Mouse (Mus musculus) 416B (cell line): Measurements from ENCODE around the gene Msh6.
"Not testable (repeated sequence)": the region's sequence is repeated elsewhere in the genome, so short reads cannot be mapped to it uniquely, and the experiment has no call there.

ENCODE experiments used
- DNase-seq: peaks from one replicate; pipeline ENCODE4 v3.0.0; 2011; ENCODE audit warnings: low read depth

Msh6 gene

DNA sequence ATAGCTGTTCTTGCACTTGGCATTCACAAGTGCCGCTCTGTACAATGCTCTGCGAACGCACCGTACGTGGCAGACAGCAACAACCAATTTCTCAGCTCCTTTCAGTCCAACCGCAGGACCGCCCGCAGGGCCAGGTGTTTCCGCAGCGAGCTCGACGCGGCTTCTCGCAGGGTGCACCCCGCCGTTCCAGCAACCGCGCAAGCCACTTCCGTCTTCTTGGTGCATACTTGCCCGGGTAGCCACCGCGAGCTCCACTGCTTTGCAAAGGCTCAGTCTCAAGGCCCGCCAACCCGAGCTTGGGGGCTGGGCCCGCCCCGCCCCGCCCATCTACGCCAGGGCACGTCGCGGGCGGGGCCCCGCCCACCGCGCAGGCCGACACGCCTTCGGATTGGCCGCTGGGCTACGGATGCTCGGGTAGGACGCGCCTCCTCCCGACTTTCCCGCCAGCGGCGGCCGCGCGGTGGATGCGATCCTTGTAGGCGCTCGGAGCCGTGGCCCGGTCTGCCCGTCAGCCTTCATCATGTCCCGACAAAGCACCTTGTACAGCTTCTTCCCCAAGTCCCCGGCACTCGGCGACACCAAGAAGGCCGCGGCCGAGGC is at the start of gene Msh6:
Gene Msh6, plus strand, starts transcription at position 434 of the 600 bp plus-strand sequence.
- DNase-seq = peak; percentile 95

DNA sequence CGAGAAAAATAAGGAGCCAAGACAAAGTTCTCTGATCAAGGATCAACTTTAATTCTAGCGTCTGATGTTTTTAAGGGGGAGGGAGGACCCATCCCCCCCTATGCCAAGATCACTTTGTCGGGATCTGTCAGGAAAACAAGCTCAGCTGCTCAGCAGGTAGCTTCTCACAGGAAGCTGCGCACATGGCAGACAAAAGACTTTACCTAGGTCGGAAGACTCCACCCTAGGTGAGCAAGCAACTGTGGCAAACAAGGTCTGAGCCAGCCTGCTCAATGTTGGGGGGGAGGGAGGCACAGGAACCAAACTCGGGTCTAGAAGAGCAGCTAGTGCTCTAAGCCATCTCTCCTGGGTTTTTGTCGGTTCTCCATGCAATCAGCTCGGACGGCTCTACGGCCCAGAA is 40.5 kb upstream of the Msh6 start:
- DNase-seq = no peak

DNA sequence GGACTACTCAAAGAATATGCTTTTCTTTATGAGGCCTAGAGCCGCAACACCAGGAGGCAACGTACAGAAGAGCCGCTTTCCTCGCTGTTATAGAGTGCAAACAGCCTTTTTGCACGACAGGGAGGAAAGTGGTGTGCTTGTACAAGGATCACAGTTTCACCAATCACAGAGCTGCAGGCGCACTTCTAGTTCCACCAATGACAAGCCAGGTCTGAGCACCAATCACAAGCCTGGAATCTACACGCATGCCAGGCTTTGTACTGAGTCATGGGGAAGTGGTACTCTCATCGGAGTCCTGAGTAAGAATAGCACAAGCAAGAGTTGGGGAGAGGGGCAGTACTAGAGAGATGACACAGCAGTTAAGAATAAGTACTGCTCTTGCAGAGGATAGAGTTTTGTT is 40.1 kb upstream of the Msh6 start:
- no peak for DNase-seq

DNA sequence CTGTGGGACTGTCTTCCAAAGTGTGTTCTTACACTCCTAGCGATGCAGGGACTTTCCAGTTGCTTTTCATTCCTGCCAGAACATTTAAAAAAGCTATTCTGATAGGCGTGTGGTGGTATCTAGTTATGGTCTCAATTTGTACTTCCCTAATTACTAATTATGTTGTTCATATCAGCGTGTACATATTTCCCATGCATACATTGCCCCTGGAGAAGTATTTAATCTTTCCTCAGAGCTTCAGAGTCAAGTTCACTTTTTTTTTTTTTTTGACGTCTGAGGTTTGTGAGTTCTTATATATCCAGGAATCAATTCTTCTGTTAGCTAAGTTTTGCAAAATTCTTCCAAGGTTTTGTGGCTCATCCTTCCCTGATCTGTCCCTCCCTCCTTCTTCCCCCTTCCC is 38.7 kb upstream of the Msh6 start:
- no peak for DNase-seq

DNA sequence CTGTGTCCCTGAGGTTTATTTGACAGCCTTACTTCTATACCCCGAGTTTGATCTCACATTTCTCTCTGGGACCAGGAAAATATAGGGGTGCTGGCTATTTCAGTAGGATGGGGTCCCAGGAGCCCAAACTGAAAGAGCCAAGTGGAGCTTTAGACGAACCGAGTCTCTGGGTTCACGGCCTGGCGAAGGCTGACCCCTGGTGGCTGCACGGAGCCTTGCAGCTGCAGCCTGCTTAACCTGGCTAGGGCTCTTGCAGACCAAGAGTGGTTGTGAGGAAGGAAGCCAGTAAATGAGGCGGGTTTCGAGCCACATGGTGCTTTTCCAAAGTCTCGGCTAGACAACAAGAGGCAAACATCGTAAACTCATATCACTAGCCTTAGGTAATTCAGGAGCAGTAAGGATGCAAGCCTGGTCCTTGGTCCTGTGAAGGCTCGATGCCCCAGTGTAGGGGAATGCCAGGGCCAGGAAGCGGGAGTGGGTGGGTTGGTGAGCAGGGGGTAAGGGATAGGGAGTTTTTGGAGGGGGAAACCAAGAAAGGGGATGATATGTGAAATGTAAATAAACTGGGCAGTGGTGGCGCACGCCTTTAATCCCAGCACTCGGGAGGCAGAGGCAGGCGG is 25.8 kb upstream of the Msh6 start:
- DNase-seq = peak; percentile 65

DNA sequence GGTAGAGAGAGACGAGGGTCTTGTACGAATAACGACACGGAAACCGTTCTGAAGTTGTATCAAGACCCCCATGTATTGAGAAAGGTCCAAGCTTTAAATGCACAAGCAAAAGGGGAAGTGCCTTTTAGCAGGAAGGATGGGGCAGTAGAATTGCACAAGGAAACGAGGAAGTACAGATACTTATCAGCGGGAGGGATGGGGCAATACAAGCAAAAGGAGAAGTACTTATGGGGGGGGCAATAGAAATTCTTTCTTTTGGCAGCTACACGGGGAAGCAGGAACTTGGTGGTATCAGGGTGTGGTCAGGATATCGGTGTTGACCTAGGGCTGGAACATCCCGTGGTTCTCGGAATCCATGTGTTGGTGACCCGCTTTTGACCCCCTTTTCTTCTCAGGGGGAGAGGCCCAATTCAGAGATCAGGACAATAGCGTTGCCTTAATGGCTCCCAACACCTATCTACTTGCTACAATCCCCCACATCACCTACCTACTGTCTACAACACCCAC is 20.2 kb upstream of the Msh6 start:
- DNase-seq = peak; percentile 13

DNA sequence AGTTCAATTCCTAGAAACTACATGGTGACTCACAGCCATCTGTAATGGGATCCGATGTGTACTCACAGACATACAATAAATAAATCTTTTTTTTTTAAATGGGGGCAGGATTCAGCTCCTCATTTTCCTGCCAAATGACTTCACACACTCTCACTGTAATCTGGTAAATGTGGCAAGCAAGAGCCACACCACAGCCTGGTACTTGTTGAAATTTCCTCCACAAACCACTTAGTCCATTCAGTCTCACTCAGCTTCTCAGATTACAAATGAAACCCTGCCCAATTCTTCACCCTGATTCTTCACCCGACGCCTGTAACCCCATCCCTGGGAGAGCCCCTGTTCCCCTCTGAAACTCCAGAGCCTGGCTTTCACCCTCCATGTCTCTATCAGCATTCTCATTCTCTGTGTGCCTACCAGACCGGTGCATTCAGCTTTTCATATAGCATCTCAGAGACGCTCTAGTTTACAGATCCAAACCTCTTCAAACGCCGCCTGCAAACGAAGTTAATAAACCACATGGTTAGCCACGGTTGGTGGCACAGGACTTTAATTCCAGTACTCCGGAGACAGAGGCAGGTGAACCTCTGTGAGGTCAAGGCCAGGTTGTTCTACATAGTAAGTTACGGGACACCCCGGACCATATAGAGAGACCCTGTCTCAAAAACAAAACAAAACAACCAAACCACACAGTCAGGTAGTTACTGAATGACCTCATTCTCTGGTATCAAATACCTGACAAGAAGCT is 17.6 kb upstream of the Msh6 start:
- DNase-seq = peak; percentile 60

DNA sequence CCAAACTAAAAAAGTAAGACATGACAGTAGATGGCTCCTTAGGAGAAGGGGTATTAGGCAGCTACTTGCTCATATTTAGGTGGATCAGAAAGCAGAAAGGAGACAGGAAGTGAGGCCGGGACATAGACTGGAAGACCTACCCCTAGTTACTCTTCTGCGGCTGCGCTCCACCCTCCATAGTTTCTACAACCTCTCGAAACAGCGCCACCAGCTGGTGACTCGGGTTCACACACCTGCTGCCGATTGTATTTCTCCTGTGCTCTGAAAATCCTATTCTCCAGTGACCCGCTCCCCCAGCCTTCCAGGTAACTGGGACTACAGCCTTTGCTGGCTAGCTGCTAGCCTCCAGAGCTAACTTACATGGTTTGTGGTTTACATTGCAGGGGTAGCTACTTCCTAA is 16.6 kb upstream of the Msh6 start:
- DNase-seq = peak; percentile 32

DNA sequence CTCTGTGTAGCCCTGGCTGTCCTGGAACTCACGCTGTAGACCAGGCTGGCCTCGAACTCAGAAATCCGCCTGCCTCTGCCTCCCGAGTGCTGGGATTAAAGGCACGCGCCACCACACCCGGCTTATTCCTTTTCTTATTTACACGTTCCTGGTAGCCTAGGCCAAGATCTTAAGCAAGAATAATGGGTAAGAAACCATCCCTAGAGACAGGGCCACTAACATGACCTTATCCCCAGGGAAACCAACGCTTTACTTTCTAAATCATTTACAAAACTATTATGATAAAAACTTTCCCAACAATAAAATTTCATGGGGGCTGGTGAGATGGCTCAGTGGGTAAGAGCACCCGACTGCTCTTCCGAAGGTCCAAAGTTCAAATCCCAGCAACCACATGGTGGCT is 15.5 kb upstream of the Msh6 start:
- DNase-seq = not testable (repeated sequence)

DNA sequence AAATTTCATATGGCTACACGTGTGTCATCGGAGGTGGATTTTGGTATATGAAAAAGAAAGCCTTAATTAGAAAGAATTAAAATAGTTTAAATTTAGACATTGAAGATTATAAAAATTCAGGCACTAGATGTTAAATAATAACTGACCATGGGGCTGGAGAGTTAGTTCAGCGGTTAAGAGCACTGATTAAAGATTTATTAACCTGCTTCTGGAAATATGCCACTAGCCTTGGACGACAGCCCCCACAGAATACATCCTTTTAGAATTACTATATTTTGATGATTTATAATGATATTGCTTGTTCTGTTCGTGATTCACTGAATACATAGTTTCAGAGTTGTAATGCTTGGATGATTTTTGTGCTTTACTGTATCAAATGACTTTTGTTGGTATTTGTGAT is 14.9 kb upstream of the Msh6 start:
- DNase-seq = not testable (repeated sequence)

DNA sequence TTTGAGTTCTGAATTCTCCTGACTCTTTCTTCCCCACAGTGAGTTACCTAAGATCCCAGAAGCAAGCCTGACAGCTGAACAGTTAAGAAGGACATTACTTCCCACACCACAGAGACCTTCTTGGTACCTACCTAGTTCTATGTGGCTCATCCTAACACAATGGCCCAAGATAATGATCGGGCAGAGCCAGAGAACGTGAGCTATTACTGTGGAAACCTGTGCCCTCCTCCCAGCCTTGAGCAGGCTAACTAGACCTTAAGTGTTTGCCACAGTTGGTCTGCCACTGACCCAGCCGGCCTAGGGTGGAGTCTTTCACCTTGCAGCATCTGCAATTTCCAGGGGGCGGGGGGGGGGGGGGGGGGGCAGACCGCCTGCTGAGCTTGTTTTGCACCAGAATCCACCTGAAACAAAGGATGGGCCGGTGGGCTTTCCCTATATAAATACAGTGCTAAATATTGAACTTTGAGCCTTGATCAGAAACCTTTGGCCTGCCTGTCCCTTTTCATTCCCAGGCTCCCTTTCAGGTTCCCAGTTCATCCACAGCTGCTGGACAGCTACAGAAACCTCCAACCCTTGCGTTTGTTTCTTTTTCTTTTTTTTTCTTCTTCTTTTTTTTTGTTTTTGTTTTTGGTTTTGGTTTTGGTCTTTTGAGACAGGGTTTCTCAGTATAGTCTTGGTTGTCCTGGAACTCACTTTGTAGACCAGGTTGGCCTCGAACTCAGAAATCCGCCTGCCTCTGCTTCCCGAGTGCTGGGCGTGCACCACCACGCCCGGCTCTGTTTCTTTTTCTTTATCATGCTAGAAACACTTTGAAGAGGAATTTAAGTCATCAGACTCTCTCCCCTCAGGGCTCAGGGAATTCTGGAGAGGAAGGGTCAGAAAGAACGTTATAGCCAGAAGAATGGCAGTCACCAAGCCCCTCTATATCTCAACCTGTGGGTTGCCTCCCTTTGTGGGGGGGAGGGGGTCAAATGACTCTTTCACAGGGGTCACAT is 11.5 kb upstream of the Msh6 start:
- no peak for DNase-seq

DNA sequence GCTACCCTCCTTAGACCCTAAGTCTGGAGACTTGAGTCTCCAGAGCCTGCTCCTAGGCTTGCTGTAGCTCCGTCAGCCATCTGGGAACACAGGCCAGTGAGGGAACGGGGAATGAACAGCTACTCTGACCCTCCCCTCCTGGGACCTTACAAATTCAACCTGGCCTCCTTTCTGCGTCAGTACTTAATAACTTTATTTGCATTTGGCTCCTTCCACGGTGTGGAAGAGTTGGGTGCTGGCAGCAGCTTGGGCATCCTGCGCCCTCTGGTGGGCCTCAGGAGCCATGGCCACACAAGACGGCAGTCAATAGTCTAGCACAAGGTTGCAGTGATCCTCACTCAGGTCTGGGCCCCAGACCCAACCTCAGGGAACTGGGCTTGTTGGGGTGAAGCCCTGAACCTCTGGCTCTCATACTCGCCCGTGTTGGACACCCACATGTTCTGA is 6.4 kb upstream of the Msh6 start:
- not testable (repeated sequence) for DNase-seq

DNA sequence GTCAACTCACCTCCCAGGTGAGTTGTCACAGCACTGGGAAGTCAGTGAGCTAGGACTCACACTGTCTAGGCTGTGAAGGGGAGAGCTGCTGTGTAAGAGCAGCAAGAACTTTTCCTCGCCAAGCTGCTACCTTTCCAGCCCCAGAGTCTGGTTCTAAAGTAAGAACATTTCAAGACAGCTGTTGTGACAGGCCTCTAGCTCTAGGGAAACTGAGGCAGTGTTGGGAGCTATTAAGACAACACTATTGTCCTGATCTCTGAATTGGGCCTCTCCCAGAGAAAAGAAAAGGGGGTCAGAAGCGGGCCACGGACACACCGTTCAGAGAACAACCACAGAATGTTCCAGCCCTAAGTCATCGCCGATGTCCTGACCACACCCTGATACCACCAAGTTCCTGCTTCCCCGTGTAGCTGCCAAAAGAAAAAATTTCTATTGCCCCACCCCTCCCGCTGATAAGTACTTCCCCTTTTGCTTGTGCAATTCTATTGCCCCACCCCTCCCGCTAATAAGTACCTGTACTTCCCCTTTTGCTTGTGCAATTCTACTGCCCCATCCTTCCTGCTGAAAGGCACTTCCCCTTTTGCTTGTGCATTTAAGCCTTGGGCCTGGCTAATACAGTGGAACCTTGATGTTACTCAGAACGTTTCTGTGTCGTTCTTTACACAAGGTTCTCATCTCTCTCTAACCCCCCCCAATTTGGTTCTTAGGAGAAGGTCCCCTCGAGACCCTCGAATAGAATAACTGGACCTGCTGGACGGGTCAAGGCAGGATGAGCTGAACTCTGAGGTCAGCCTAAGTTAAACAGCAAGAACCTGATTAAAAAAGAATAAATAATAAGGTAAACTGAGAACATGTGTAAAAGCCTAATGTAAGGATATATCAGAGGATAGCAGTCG is 2.9 kb upstream of the Msh6 start:
- not testable (repeated sequence) for DNase-seq

DNA sequence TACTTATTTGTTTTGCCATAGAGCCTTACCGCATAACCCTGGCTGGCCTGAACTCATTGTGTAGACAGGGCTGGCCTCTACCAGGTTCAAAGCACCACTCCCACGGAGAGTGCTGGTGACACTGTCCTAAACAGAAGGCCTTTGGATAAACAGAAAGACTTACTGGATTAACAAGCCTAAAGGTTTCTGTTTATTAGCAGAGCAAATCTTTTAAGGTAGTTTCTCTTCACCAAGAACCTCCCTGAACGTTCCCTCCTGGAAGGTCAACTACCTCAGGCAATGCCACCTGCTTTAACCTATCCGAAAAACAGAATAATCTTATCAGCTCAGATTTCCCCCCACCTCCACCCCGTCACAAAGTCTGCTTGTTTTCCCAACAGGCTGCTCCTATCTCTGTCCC is 2.0 kb upstream of the Msh6 start:
- DNase-seq = no peak

DNA sequence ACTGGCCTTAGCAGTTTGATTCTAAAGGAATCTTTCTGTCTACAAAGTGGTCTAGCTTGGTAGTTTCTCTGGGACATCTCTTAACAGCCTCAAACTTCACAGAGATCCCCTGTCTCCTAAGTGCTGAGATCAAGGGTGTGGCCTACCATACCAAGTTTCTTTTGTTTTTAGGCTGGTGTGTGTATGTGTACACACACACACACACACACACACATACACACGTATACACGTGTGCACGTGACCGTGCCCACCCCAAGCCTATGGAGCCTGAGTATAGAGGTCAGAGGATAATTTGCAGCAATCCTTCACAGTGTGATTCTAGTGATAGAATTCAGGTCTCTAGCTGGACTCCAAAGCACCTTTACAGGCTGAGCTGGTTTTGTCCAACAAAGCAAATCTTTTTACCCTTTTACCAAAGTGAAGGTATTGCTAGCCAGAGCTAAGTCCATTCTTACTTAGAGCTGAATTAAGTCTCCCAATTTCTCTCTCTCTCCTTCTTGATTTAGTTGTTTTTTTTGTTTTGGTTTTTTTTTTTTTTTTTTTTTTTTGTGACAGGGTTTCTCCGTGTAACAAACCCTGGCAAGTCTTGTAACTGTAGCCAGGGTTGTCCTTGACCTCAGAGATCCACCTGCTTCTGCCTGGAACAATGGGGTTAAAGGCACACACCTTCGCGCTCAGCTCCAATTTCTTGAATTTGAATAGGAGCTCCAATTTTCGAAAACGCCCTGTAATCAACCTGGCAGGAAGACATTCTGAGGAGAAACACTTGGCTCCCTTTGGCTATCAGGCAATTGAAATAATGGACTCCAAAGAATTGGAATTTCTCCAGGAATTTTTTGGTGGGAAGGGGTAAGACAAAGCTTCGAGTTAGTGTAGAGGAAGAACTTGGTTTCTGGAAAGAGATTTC is 1.3 kb upstream of the Msh6 start:
- DNase-seq = no peak

DNA sequence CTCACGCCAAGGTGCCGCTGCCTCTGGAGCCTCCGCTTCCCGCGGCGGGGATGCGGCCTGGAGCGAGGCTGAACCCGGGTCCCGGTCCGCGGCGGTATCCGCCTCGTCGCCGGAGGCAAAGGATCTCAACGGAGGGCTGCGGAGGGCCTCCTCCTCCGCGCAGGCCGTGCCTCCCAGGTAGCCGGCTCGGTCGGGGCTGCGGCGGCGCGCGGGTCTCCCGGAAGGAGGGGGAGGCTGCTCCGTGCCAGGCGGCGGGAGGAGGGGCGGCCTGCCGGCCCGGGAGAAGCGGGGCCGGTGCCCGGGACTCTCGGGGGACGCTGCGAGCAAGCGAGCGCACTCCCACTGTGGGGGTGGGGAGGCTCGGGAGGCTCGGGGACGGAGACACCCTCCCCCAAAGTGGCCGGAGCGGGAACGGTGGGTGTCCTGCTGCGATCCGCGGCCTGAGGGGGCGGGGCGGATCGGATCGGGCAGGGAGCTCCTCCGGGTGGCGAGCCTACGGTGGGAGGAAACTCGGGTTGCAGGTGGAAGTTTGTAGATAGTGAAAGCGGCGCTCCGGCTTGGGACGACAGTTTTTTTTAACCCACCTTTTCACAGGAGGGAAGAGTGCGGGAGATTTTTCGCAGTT is 479 bp downstream of the Msh6 start:
- peak; percentile 44 for DNase-seq

DNA sequence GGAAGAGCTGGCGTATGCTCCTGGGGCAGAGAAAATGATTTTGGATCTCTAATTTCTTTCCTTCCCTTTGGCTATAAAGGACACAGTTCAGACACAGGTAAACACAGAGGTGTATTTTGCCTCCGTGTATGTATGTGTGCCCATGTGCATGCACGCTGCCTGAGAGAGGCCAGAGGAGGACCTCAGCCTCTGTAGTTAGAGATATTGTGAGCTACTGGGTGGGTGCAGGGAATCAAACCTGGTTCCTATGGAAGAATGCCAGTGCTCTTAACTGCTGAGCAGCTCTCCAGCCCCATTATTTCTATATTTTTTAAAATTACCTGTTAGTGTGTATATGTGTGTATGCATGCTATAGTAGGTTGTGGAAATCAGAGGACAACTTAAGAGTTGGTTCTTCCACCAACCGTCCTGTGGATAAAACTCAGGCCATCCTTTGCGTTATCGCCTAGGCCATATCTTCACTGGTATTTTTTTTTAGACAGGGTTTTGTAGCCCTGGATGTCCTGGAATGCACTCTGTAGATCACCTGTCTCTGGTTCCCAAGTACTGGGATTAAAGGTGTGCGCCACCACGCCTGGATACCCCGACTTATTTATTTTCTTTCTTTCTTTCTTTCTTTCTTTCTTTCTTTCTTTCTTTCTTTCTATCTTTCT is 1.4 kb downstream of the Msh6 start:
- DNase-seq = no peak

DNA sequence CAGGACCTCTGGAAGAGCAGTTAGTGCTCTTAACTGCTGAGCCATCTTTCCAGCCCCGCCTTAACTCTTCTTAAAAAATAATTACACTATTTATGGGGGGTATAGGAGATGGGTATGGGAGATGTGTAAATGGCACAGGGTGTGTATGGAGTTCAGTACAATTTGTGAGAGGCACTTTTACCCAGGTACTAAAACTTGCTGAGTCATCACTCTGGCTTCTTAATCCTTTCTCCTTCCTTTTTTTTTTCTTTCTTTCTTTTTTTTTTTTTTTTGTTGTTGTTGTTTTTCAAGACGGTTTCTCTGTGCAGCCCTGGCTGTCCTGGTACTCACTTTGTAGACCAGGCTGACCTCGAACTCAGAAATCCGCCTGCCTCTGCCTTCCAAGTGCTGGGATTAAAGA is 2.1 kb downstream of the Msh6 start:
- not testable (repeated sequence) for DNase-seq

DNA sequence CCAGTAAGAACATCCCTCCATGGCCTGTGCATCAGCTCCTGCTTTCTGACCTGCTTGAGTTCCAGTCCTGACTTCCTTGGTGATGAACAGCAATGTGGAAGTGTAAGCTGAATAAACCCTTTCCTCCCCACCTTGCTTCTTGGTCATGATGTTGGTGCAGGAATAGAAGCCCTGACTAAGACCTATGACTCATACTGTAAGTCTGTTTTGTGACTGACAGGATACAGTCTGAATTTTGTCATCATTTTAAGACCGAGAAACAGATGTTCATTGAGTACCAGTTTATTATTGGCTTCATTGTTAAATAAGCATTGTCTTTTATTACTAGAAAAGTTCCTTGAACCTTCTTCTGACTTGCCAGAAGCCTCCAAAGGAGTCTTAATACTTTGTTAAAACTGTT is 4.8 kb downstream of the Msh6 start:
- peak; percentile 39 for DNase-seq
